Mouse (Mus musculus) ES-Bruce4 (cell line): ENCODE measurements around the gene Ltbp1. TPM values are rescaled to one million over a fixed set of nuclear protein-coding genes. Genes with fewer than 3 reads are reported as not detected.
"Not testable (repeated sequence)": the region's sequence is repeated elsewhere in the genome, so short reads cannot be mapped to it uniquely, and the experiment has no call there.

ENCODE experiments used
- H3K27ac ChIP-seq: 2 replicates; pipeline ENCODE4 v1.5.1; 2012; ENCODE audit warnings: low read length, inconsistent platforms; ENCODE audit not compliant: insufficient read depth
- H3K27me3 ChIP-seq: 2 replicates; pipeline ENCODE4 v1.6.1; 2012; ENCODE audit warnings: mild to moderate bottlenecking, low read length, inconsistent platforms; ENCODE audit not compliant: control insufficient read depth, poor library complexity, insufficient read depth, severe bottlenecking
- H3K36me3 ChIP-seq: 2 replicates; pipeline ENCODE4 v1.6.1; 2012; ENCODE audit warnings: inconsistent platforms, mild to moderate bottlenecking, low read length, moderate library complexity; ENCODE audit not compliant: control insufficient read depth, poor library complexity, insufficient read depth, severe bottlenecking
- H3K4me1 ChIP-seq: one replicate; pipeline ENCODE4 v1.8.1; 2011; ENCODE audit warnings: low read length; ENCODE audit not compliant: control insufficient read depth, insufficient read depth
- H3K4me3 ChIP-seq: 2 replicates; pipeline ENCODE4 v1.5.1; 2011; ENCODE audit warnings: low read depth, mild to moderate bottlenecking, low read length
- H3K9ac ChIP-seq: 2 replicates; pipeline ENCODE4 v1.6.1; 2012; ENCODE audit warnings: low read depth, mild to moderate bottlenecking, inconsistent platforms; ENCODE audit not compliant: poor library complexity, severe bottlenecking
- H3K9me3 ChIP-seq: replicated peaks from 2 replicates; pipeline ENCODE4 v1.6.1; 2012; ENCODE audit warnings: mild to moderate bottlenecking, low read length, inconsistent platforms; ENCODE audit not compliant: control insufficient read depth, poor library complexity, insufficient read depth, severe bottlenecking
- CTCF ChIP-seq: IDR thresholded peaks from one replicate; pipeline ENCODE4 v1.8.1; 2011; ENCODE audit warnings: low read depth, low read length
- EP300 ChIP-seq: IDR thresholded peaks from 2 replicates; pipeline ENCODE4 v1.6.1; 2011; ENCODE audit warnings: low read depth, low read length; ENCODE audit not compliant: insufficient read depth
- POLR2A ChIP-seq: IDR thresholded peaks from one replicate; pipeline ENCODE4 v1.8.1; 2011; ENCODE audit warnings: low read length; ENCODE audit not compliant: insufficient read depth
- polyA plus RNA-seq: library from polyadenylated mRNA; stranded (reverse); fragments of >200 nt; gene quantifications from 2 replicates; pipeline ENCODE4 v1.2.4, GENCODE M21; 2011; ENCODE audit warnings: low read depth; ENCODE audit not compliant: missing spikeins, insufficient read depth, insufficient read length

The Ltbp1 gene
- polyA plus RNA-seq, 1 experiment = 9.1 TPM

- H3K9ac ChIP-seq = no peak overlapping the region
- H3K9me3 ChIP-seq = no peaks in the 10 kb centered on the region
- no peaks in the 10 kb centered on the region for H3K4me1 ChIP-seq
- H3K27me3 ChIP-seq = no peaks in the 10 kb centered on the region
- H3K36me3 ChIP-seq = no peaks in the 10 kb centered on the region
- TF ChIP-seq CTCF (no peak), EP300 (no peak), POLR2A (no peak)
- H3K27ac ChIP-seq = no peak overlapping the region
- no peak overlapping the region for H3K4me3 ChIP-seq
Measured at GRCm38 (mm10) chr17:75120071-75120470, 114.7 kb downstream of the Ltbp1 start.

GRCm38 (mm10) chr17:75122584-75123282 lies 117.4 kb downstream of the Ltbp1 start:
- Histone ChIP-seq H3K36me3 (no peaks in the 10 kb centered on the region), H3K9ac (no peak overlapping the region), H3K27ac (no peak overlapping the region), H3K9me3 (no peaks in the 10 kb centered on the region), H3K4me3 (no peak overlapping the region), H3K4me1 (no peaks in the 10 kb centered on the region), H3K27me3 (no peaks in the 10 kb centered on the region)
- no peak for TF ChIP-seq CTCF
- no peak for TF ChIP-seq POLR2A

- Histone ChIP-seq H3K27me3 (no peaks in the 10 kb centered on the region), H3K9ac (no peak overlapping the region), H3K4me1 (no peaks in the 10 kb centered on the region), H3K9me3 (no peaks in the 10 kb centered on the region), H3K4me3 (no peak overlapping the region), H3K27ac (no peak overlapping the region), H3K36me3 (no peaks in the 10 kb centered on the region)
- no peak for TF ChIP-seq POLR2A
- peak; percentile 46 for TF ChIP-seq CTCF
- TF ChIP-seq EP300 = no peak
Measured at GRCm38 (mm10) chr17:75128337-75128935, 123.1 kb downstream of the Ltbp1 start.

GRCm38 (mm10) chr17:75133983-75134382 lies 128.6 kb downstream of the Ltbp1 start:
- TF ChIP-seq CTCF (no peak), POLR2A (no peak), EP300 (no peak)
- H3K27me3 ChIP-seq = no peaks in the 10 kb centered on the region
- no peak overlapping the region for H3K27ac ChIP-seq
- no peak overlapping the region for H3K9ac ChIP-seq
- H3K36me3 ChIP-seq = no peaks in the 10 kb centered on the region
- H3K4me3 ChIP-seq = no peak overlapping the region
- H3K9me3 ChIP-seq = no peaks in the 10 kb centered on the region
- H3K4me1 ChIP-seq = no peaks in the 10 kb centered on the region

GRCm38 (mm10) chr17:75139731-75140130 lies 134.4 kb downstream of the Ltbp1 start:
- no peaks in the 10 kb centered on the region for H3K27me3 ChIP-seq
- H3K4me3 ChIP-seq = no peak overlapping the region
- H3K36me3 ChIP-seq = no peaks in the 10 kb centered on the region
- H3K4me1 ChIP-seq = no peaks in the 10 kb centered on the region
- H3K9me3 ChIP-seq = no peaks in the 10 kb centered on the region
- no peak overlapping the region for H3K9ac ChIP-seq
- TF ChIP-seq POLR2A (no peak), CTCF (no peak), EP300 (no peak)
- no peak overlapping the region for H3K27ac ChIP-seq

GRCm38 (mm10) chr17:75142845-75143244 lies 137.5 kb downstream of the Ltbp1 start:
- H3K4me3 ChIP-seq, H3K4me1 ChIP-seq, H3K9me3 ChIP-seq, H3K9ac ChIP-seq, H3K27ac ChIP-seq, H3K36me3 ChIP-seq, H3K27me3 ChIP-seq: not testable (repeated sequence)
